Mouse (Mus musculus): ENCODE data around the gene Tmem161b. TPM values are rescaled to one million over a fixed set of nuclear protein-coding genes. Genes with fewer than 3 reads are reported as not detected.

Gene Tmem161b
- total and polyA plus RNA-seq, 3 experiments = 10.9 to 16.7 TPM; not detected in 1

DNA sequence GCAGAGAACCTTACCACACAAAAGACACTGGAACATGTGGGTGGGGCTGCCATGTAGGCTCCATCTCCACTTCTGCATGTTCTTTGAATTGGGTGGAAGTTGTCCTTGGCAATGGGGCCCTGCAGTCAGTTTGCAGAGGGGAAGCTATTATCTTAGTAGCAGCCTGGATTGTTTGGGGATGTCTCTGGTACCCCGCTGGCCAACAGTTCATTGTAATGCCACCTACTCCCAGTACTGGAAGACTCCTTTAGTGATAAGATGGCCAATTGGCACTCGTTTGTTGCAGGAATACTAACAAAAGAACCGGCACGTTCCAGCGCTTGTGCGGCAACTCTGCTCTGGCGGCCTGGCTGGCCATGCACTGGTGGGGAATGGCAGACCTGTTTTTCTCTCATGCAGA lies 14.7 kb downstream of the Tmem161b start:
- no peak for DNase-seq (ENCODE audit: low read depth, low spot score)
- Histone ChIP-seq H3K9me3 (replicated peaks; ENCODE audit: insufficient read depth, low read length) (no peaks in the 10 kb centered on the region), H3K36me3 (ENCODE audit: control insufficient read depth in 1 of 2, insufficient read depth in 2 of 2, low read length in 2 of 2) (peaks cover 0 to 2% of the 10 kb centered on the region in 2 experiments; a peak in 3 of 4 replicates), H3K79me2 (ENCODE audit: control insufficient read depth, insufficient read depth, low read length, poor library complexity) (peaks cover 33% of the 10 kb centered on the region), H3K27me3 (ENCODE audit: control insufficient read depth in 1 of 2, insufficient read depth in 2 of 2, low read length in 2 of 2) (no peaks in the 10 kb centered on the region), H3K9ac (ENCODE audit: control insufficient read depth, low read depth, low read length, poor library complexity, severe bottlenecking) (no peak overlapping the region), H3K4me3 (ENCODE audit: control insufficient read depth in 1 of 2, insufficient read depth in 1 of 2, low read depth in 2 of 2, low read length in 2 of 2) (no peak overlapping the region), H3K4me1 (ENCODE audit: control insufficient read depth in 1 of 2, insufficient read depth in 2 of 2, low read length in 2 of 2) (peaks cover 0 to 2% of the 10 kb centered on the region in 2 experiments; a peak in 1 of 4 replicates), H3K27ac (ENCODE audit: control insufficient read depth, low read depth, low read length) (no peak overlapping the region)
- no peak for TF ChIP-seq MXI1 (IDR thresholded peaks at IDR 0.05; ENCODE audit: low read depth, low read length)
- no peak for TF ChIP-seq SMC3 (IDR thresholded peaks at IDR 0.05; ENCODE audit: low read depth, low read length)
- no peak for TF ChIP-seq POLR2A (IDR thresholded peaks at IDR 0.05; ENCODE audit: control insufficient read depth in 1 of 2, insufficient read depth in 1 of 2, low read depth in 1 of 2, low read length in 2 of 2, poor library complexity in 1 of 2)
- TF ChIP-seq ETS1 (IDR thresholded peaks at IDR 0.05; ENCODE audit: low read depth, low read length) = no peak
- TF ChIP-seq BHLHE40 (IDR thresholded peaks at IDR 0.05; ENCODE audit: borderline replicate concordance, low read depth, low read length) = no peak
- no peak for TF ChIP-seq CHD1 (IDR thresholded peaks at IDR 0.05; ENCODE audit: low read depth, low read length)
- no peak for TF ChIP-seq GABPA (IDR thresholded peaks at IDR 0.05; ENCODE audit: low read depth, low read length)
- TF ChIP-seq MAX (IDR thresholded peaks at IDR 0.05; ENCODE audit: low read length) = no peak
- TF ChIP-seq SIN3A (IDR thresholded peaks at IDR 0.05; ENCODE audit: low read length) = no peak
- no peak for TF ChIP-seq TBP (IDR thresholded peaks at IDR 0.05; ENCODE audit: low read depth, low read length)
- TF ChIP-seq CTCF (IDR thresholded peaks at IDR 0.05 in 2 of 3, conservative IDR thresholded peaks at IDR 0.05 in 1 of 3; ENCODE audit: control insufficient read depth in 1 of 3, insufficient read depth in 1 of 3, low read depth in 2 of 3, low read length in 3 of 3, poor library complexity in 1 of 3, severe bottlenecking in 1 of 3) = no peak
- TF ChIP-seq RAD21 (IDR thresholded peaks at IDR 0.05; ENCODE audit: low read depth, low read length) = no peak
- TF ChIP-seq MEF2A (IDR thresholded peaks at IDR 0.05; ENCODE audit: extremely low read depth, insufficient replicate concordance, low read depth, low read length, poor library complexity, severe bottlenecking) = no peak
- no peak for TF ChIP-seq MYB (IDR thresholded peaks at IDR 0.05; ENCODE audit: low read depth, low read length)
- TF ChIP-seq POLR2AphosphoS5 (IDR thresholded peaks at IDR 0.05; ENCODE audit: borderline replicate concordance, low read depth, low read length) = no peak
- TF ChIP-seq EP300 (IDR thresholded peaks at IDR 0.05; ENCODE audit: low read depth in 1 of 2, low read length in 2 of 2) = no peak
- TF ChIP-seq E2F4 (IDR thresholded peaks at IDR 0.05; ENCODE audit: borderline replicate concordance, low read depth, low read length) = no peak

DNA sequence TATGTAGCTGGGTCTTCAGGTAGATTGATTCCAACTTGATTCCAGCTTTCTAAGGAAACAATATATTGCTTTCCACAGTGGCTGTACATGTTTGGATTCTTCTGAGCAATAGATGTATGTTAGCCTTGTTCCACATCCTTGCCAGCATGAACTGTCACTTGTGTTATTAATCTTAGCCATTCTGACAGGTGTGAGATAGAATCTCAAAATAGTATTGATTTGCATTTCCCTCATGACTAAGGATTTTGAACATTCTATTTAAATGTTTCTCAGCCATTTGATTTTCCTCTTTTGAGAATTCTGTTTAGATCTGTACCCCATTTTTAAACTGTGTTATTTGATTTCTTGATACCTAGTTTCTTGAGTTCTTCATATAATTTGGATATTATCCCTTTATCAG lies 16.1 kb downstream of the Tmem161b start:
- no peak overlapping the region for H3K27ac ChIP-seq (ENCODE audit: control insufficient read depth, low read depth, low read length)
- peaks cover 39% of the 10 kb centered on the region for H3K79me2 ChIP-seq (ENCODE audit: control insufficient read depth, insufficient read depth, low read length, poor library complexity)
- no peak for DNase-seq (ENCODE audit: low read depth, low spot score)
- H3K4me1 ChIP-seq (ENCODE audit: control insufficient read depth in 1 of 2, insufficient read depth in 2 of 2, low read length in 2 of 2) = peaks cover 0 to 2% of the 10 kb centered on the region in 2 experiments; a peak in 1 of 4 replicates
- no peaks in the 10 kb centered on the region for H3K27me3 ChIP-seq (ENCODE audit: control insufficient read depth in 1 of 2, insufficient read depth in 2 of 2, low read length in 2 of 2)
- peaks cover 0 to 2% of the 10 kb centered on the region in 2 experiments; a peak in 3 of 4 replicates for H3K36me3 ChIP-seq (ENCODE audit: control insufficient read depth in 1 of 2, insufficient read depth in 2 of 2, low read length in 2 of 2)
- H3K9me3 ChIP-seq (replicated peaks; ENCODE audit: insufficient read depth, low read length) = no peaks in the 10 kb centered on the region
- TF ChIP-seq E2F4 (IDR thresholded peaks at IDR 0.05; ENCODE audit: borderline replicate concordance, low read depth, low read length) (no peak), JUND (IDR thresholded peaks at IDR 0.05; ENCODE audit: low read depth, low read length) (no peak), HCFC1 (IDR thresholded peaks at IDR 0.05; ENCODE audit: low read depth, low read length) (no peak)
- H3K4me3 ChIP-seq (ENCODE audit: control insufficient read depth in 1 of 2, insufficient read depth in 1 of 2, low read depth in 2 of 2, low read length in 2 of 2) = no peak overlapping the region
- H3K9ac ChIP-seq (ENCODE audit: control insufficient read depth, low read depth, low read length, poor library complexity, severe bottlenecking) = no peak overlapping the region
